Mouse (Mus musculus) stomach, postnatal 0 days (tissue): ENCODE results near the gene Pakap. TPM values are rescaled to one million over a fixed set of nuclear protein-coding genes. Genes with fewer than 3 reads are reported as not detected.

Experiments
- ATAC-seq: fragments of 200-750 bp; cut with Nextera tagmentation; 2 replicates; pipeline ENCODE4 v1.8.0; 2017; ENCODE audit not compliant: low FRiP score, low TSS enrichment
- DNase-seq: peaks from one replicate; pipeline ENCODE4 v3.0.0-alpha.2; 2016; ENCODE audit warnings: low spot score
- H3K27ac ChIP-seq: fragments of 300-500 bp; sonication (generic); replicated peaks from 2 replicates; pipeline ENCODE4 v1.5.1; 2014; ENCODE audit warnings: mild to moderate bottlenecking, control low read depth
- H3K27me3 ChIP-seq: fragments of 300-500 bp; sonication (generic); 2 replicates; pipeline ENCODE4 v1.6.1; 2014; ENCODE audit warnings: low read length; ENCODE audit not compliant: control insufficient read depth, insufficient read depth
- H3K36me3 ChIP-seq: fragments of 300-500 bp; sonication (generic); 2 replicates; pipeline ENCODE4 v1.6.1; 2014; ENCODE audit warnings: low read length, mixed read lengths; ENCODE audit not compliant: control insufficient read depth, insufficient read depth
- H3K4me1 ChIP-seq: fragments of 300-500 bp; sonication (generic); replicated peaks from 2 replicates; pipeline ENCODE4 v1.6.1; 2014; ENCODE audit warnings: antibody characterized with exemption; ENCODE audit not compliant: control insufficient read depth, insufficient read depth
- H3K4me2 ChIP-seq: fragments of 300-500 bp; sonication (generic); replicated peaks from 2 replicates; pipeline ENCODE4 v1.6.1; 2014; ENCODE audit warnings: low read depth, mild to moderate bottlenecking, control low read depth, moderate library complexity
- H3K4me3 ChIP-seq: fragments of 300-500 bp; sonication (generic); 2 replicates; pipeline ENCODE4 v1.5.1; 2014; ENCODE audit warnings: low read depth, low read length, control low read depth
- H3K9ac ChIP-seq: fragments of 300-500 bp; sonication (generic); 2 replicates; pipeline ENCODE4 v1.6.1; 2014; ENCODE audit warnings: mild to moderate bottlenecking, low read length, control low read depth, mixed read lengths
- H3K9me3 ChIP-seq: fragments of 300-500 bp; sonication (generic); 2 replicates; pipeline ENCODE4 v1.6.1; 2016; ENCODE audit warnings: low read length; ENCODE audit not compliant: control insufficient read depth
- CTCF ChIP-seq: IDR thresholded peaks from 2 replicates; pipeline ENCODE4 v1.5.1; 2016; ENCODE audit warnings: antibody characterized with exemption, low read depth, mild to moderate bottlenecking, moderate library complexity
- EP300 ChIP-seq: optimal IDR thresholded peaks from 2 replicates; pipeline ENCODE3; 2016; ENCODE audit warnings: antibody characterized with exemption
- WGBS: fragments of 180-500 bp; shearing (Covaris S2); extraction: QIAGEN DNeasy Blood & Tissue Kit; methylation state at CpG from one replicate; pipeline ENCODE4 v1.1.7; 2014; 5-methylcytosine and 5-hydroxymethylcytosine counted together
- polyA plus RNA-seq: library from polyadenylated mRNA; unstranded; fragments of >200 nt; fragmentation: Nextera tagmentation; extraction: Ambion mirVana; gene quantifications from 2 replicates; pipeline ENCODE4 v1.2.1, GENCODE M21; 2015

Pakap gene
- polyA plus RNA-seq, 1 experiment from 2014 or later, result 12.2 TPM

- H3K27ac ChIP-seq, result peak overlapping the region; percentile 83
- peak overlapping the region; percentile 52 for H3K4me3 ChIP-seq
- peak; percentile 28; the same call in 1 of the 2 replicates for ATAC-seq
- TF ChIP-seq EP300, result no peak
- no peak for TF ChIP-seq CTCF
- H3K9me3 ChIP-seq, result no peaks in the 10 kb centered on the region
- no peaks in the 10 kb centered on the region for H3K27me3 ChIP-seq
- H3K4me2 ChIP-seq, result peak overlapping the region; percentile 87
- H3K4me1 ChIP-seq, result no peaks in the 10 kb centered on the region; the same call in 1 of the 2 replicates
- no peak for DNase-seq
- no peaks in the 10 kb centered on the region for H3K36me3 ChIP-seq
- WGBS, result 29% methylated on average over 17 of the region's 19 CpGs
- peak overlapping the region; percentile 70 for H3K9ac ChIP-seq
These were observed 489 bp downstream of the Pakap start for GRCm38 (mm10) chr4:57568268-57569068.

GRCm38 (mm10) chr4:57569069-57569355 lies 1.0 kb downstream of the Pakap start:
- ATAC-seq, result no peak

GRCm38 (mm10) chr4:57569711-57570110 lies 1.7 kb downstream of the Pakap start:
- peak overlapping the region; percentile 87 for H3K4me2 ChIP-seq
- no peak overlapping the region for H3K27ac ChIP-seq
- H3K9ac ChIP-seq, result no peak overlapping the region
- peak overlapping the region; percentile 52; the same call in 1 of the 2 replicates for H3K4me3 ChIP-seq
- 56% methylated on average over 6 of the region's 6 CpGs for WGBS
- no peaks in the 10 kb centered on the region for H3K36me3 ChIP-seq
- peaks cover 2% of the 10 kb centered on the region for H3K4me1 ChIP-seq
- no peak for ATAC-seq
- TF ChIP-seq CTCF (no peak), EP300 (no peak)
- no peak for DNase-seq
- H3K9me3 ChIP-seq, result no peaks in the 10 kb centered on the region
- H3K27me3 ChIP-seq, result no peaks in the 10 kb centered on the region

More at GRCm38 (mm10) chr4:57569069-57569355, 1.0 kb downstream of the Pakap start:
- no peak for TF ChIP-seq CTCF
- TF ChIP-seq EP300, result no peak
- H3K36me3 ChIP-seq, result no peaks in the 10 kb centered on the region
- 59% methylated on average over 4 of the region's 4 CpGs for WGBS
- no peaks in the 10 kb centered on the region for H3K9me3 ChIP-seq
- peak overlapping the region; percentile 83 for H3K27ac ChIP-seq
- no peaks in the 10 kb centered on the region; the same call in 1 of the 2 replicates for H3K4me1 ChIP-seq
- DNase-seq, result no peak
- H3K4me3 ChIP-seq, result peak overlapping the region; percentile 52
- peak overlapping the region; percentile 70 for H3K9ac ChIP-seq
- no peaks in the 10 kb centered on the region for H3K27me3 ChIP-seq
- H3K4me2 ChIP-seq, result peak overlapping the region; percentile 87

GRCm38 (mm10) chr4:57570229-57570628 lies 2.2 kb downstream of the Pakap start:
- 65% methylated on average over 3 of the region's 3 CpGs for WGBS
- DNase-seq (no peak), ATAC-seq (no peak)
- no peak overlapping the region for H3K4me2 ChIP-seq
- no peaks in the 10 kb centered on the region for H3K27me3 ChIP-seq
- H3K4me3 ChIP-seq, result no peak overlapping the region
- no peaks in the 10 kb centered on the region for H3K36me3 ChIP-seq
- no peaks in the 10 kb centered on the region for H3K9me3 ChIP-seq
- TF ChIP-seq CTCF, result no peak
- no peak for TF ChIP-seq EP300
- no peak overlapping the region for H3K27ac ChIP-seq
- no peak overlapping the region for H3K9ac ChIP-seq
- H3K4me1 ChIP-seq, result peaks cover 3% of the 10 kb centered on the region

GRCm38 (mm10) chr4:57574181-57574580 lies 6.2 kb downstream of the Pakap start:
- Histone ChIP-seq H3K27ac (no peak overlapping the region; the same call in 1 of the 2 replicates), H3K9me3 (no peaks in the 10 kb centered on the region), H3K4me2 (no peak overlapping the region), H3K4me3 (no peak overlapping the region), H3K9ac (no peak overlapping the region), H3K4me1 (peaks cover 3% of the 10 kb centered on the region), H3K27me3 (no peaks in the 10 kb centered on the region), H3K36me3 (no peaks in the 10 kb centered on the region)
- DNase-seq (no peak), ATAC-seq (no peak)
- 85% methylated on average over 3 of the region's 3 CpGs for WGBS
- TF ChIP-seq EP300, result no peak
- TF ChIP-seq CTCF, result no peak

GRCm38 (mm10) chr4:57574646-57575045 lies 6.7 kb downstream of the Pakap start:
- no peak overlapping the region; the same call in 1 of the 2 replicates for H3K27ac ChIP-seq
- no peaks in the 10 kb centered on the region for H3K27me3 ChIP-seq
- H3K9me3 ChIP-seq, result no peaks in the 10 kb centered on the region
- no peak overlapping the region for H3K4me2 ChIP-seq
- TF ChIP-seq CTCF (no peak), EP300 (no peak)
- ATAC-seq, result no peak
- no peak for DNase-seq
- 56% methylated on average over 6 of the region's 6 CpGs for WGBS
- H3K9ac ChIP-seq, result no peak overlapping the region
- H3K4me1 ChIP-seq, result peaks cover 3% of the 10 kb centered on the region
- H3K36me3 ChIP-seq, result no peaks in the 10 kb centered on the region
- H3K4me3 ChIP-seq, result no peak overlapping the region
